Mouse (Mus musculus) left cerebral cortex, postnatal 14 days (tissue): ENCODE data around the gene Toporsl. TPM values are rescaled to one million over a fixed set of nuclear protein-coding genes. Genes with fewer than 3 reads are reported as not detected.

Experiments
- DNase-seq, 2 experiments: peaks; one replicate each; pipeline ENCODE4 v3.0.0; 2021 to 2022; ENCODE audit warnings: low spot score in 2 of 2, mixed read lengths in 1 of 2
- intact Hi-C: fragments of 180-260 bp; cut with DNase I; formaldehyde crosslinking; loops from one replicate; pipeline ENCODE4 v1.15.1; 2025
- long read RNA-seq, 2 experiments: library from polyadenylated mRNA; stranded (forward); transcript quantifications; one replicate each; pipeline ENCODE4 v2.0.0; 2021
- total RNA-seq, 2 experiments: library from RNA; stranded (reverse); gene quantifications; 2 replicates each; pipeline ENCODE4 v1.2.3; 2021

The Toporsl gene
- total RNA-seq: not detected
- long read RNA-seq, experiment 1: 0 reads
- long read RNA-seq, experiment 2: 0 reads

GRCm38 (mm10) chr4:52595927-52596326, at the start of gene Toporsl:
TSS of gene Toporsl (plus strand) at chr4:52596274.
- intact Hi-C loops: no loop called here
- no peak for DNase-seq

GRCm38 (mm10) chr4:52557672-52558071, 38.4 kb upstream of the Toporsl start:
- DNase-seq: no peak
- intact Hi-C loops: no loop called here

- no peak for DNase-seq
- intact Hi-C loops: no loop called here
Measured at GRCm38 (mm10) chr4:52558080-52558479, 38.0 kb upstream of the Toporsl start.

DNA sequence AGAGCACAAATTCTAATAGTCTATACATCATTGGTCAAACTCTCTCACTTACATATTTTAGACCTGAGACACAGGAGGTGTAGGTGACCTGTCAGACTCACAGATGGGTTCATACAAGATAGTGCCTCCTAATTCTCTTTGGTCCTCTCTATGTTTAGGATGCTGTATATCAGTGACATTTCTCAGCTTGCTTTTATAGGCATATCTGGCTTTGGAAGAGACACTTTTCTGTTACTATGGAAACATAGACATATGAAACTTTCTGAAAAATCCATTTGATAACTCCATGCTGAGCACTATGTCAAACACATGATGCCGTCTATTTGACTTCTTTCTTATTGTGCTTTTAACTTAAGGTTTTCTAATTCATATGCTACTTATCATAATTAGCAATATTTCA, 32.2 kb upstream of the Toporsl start:
- no peak for DNase-seq
- intact Hi-C loops: no loop called here

DNA sequence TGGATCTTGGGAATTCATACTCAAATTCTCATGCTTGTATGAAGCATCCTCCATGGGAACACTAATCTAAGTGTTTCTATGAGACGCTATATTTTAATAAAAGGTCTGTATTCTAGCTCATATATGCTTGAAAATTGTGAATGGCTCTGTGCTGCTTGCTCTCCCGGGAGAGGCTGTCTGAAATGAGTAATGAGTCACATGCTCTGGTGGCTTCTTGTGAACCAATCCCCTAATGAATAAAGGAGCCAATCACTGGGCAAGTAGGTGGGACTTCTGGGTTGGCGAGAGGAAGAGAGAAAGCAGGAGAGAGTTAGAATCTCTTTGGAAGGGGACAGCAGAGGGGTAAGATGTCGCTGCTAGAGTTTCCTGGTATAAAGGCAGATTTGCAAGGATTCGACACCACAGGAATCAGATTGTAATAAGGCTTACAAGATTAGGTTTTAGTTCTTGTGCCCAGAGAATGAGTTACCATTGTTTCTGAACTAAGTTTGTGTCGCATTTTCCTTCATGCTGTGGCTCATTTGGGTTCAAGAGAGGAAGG, 9.8 kb upstream of the Toporsl start:
- intact Hi-C loops: no loop called here
- no peak for DNase-seq

- no peak for DNase-seq
- intact Hi-C loops: no loop called here
Measured at GRCm38 (mm10) chr4:52593821-52594356, 2.2 kb upstream of the Toporsl start.

DNA sequence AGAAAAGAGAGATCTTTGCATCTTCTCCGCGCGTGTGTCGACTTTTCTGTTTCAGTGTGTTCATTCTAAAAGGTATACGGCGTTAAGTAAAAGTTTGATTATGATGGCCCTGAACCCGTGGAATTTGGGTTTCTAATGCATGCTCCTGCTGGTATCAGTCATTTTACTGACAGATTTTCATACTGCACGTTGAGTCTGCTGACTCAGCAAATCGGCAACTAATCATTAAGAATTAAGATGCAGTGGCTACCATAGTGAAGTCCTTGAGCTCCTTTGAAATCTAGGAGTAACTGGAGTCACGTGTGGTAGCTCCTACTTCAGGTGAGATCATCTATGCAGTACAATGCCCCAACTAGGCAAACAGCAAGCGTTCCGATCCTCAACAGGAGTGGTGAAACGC, 1.4 kb upstream of the Toporsl start:
- intact Hi-C loops: no loop called here
- no peak for DNase-seq

DNA sequence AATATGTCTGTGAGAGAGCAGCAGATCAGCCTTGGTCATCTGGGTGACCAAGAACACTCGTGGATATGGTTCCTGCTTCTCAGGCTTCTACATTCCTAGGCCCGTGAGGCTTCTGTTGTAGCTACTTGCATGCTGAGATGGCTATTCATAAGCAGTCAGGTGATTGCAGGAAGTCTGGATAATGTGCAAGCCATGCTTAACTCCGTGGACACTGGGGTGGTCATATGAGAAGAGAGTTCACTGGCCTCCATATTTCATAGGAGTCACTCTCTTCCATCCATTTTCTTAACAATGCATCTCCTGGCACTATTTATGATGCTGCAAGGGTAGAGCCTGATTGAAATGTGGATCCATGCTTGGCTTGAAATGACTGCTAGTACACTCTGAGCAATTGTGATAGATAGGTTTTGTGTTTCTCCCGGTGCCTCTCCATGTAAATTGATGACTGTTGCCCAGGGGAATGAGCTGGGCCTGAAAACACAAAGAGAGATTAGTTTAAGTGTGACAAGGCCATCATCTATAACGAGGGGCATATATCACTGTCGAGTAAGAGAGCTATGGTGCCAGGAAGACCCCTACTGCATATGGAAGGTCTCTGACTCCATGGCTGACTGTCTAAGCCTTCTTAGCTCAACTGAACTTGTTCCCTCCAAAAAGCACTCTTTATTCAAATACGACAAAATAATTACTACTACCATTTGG, 2.3 kb downstream of the Toporsl start:
- DNase-seq: no peak
- intact Hi-C loops: no loop called here

- intact Hi-C loops: no loop called here
- no peak for DNase-seq
Measured at GRCm38 (mm10) chr4:52606923-52607322, 10.8 kb downstream of the Toporsl start.

- intact Hi-C loops: no loop called here
- DNase-seq: peak; percentile 9
Measured at GRCm38 (mm10) chr4:52634986-52635385, 38.9 kb downstream of the Toporsl start.

- intact Hi-C loops: no loop called here
- no peak for DNase-seq
Measured at GRCm38 (mm10) chr4:52647791-52648190, 51.7 kb downstream of the Toporsl start.

DNA sequence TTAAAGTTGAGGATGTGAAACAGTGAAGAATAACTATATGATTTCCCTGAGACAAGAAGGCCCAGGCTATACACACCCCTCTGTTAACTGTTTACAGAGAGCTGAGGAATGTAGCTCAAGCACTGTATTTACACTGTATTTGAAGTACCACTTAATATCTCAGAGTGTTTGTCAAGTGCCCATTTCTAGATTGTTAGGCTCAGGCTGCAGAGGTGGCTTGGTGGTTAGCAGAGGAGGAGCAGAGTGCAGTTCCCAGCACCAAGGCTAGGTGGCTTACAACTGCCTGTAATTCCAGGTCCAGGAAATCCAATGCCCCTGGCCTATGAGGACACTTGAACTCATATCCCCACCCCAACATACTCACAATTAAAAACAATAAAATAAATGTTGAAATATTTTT, 63.6 kb downstream of the Toporsl start:
- no peak for DNase-seq

GRCm38 (mm10) chr4:52660701-52661117, 64.6 kb downstream of the Toporsl start:
- DNase-seq: no peak
- intact Hi-C loops: no loop called here

More for the DNA sequence above, 63.6 kb downstream of the Toporsl start:
- intact Hi-C loops: no loop called here

DNA sequence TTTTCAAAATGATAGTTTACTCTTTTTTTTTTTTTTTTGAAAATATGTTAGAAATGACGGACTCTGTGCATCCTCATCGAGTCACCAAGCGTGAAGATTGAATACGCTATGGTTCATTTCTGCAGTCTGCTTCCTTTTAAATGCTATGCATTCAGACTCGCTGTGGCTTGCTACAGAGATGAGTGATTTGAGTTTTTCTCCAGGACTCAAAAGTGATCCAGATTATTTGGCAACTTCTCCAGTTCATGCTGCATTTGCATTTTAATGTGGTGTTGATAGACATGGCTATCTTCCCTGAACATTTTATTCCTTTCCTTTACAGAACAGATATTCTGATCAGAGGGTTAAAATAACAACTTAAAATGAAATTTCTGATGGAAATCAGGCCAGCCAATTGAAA, 65.2 kb downstream of the Toporsl start:
- no peak for DNase-seq
- intact Hi-C loops: no loop called here

Other genes with a start within 250 kb of the Toporsl start
- gene Smc2, start 157.0 kb upstream of the Toporsl start, total RNA-seq: 1 to 10 TPM; 5.7 to 6.3 TPM
- not detected for gene Vma21-ps, start 99.0 kb upstream of the Toporsl start, total RNA-seq
- gene Olfr275, start 218.3 kb downstream of the Toporsl start, total RNA-seq: not detected